Mouse (Mus musculus) urinary bladder, postnatal 10 days (tissue): ENCODE data around the gene Ercc1.

ENCODE experiments used
- DNase-seq: peaks from one replicate; pipeline ENCODE4 v3.0.0; 2022; ENCODE audit warnings: low spot score

Gene Ercc1

DNA sequence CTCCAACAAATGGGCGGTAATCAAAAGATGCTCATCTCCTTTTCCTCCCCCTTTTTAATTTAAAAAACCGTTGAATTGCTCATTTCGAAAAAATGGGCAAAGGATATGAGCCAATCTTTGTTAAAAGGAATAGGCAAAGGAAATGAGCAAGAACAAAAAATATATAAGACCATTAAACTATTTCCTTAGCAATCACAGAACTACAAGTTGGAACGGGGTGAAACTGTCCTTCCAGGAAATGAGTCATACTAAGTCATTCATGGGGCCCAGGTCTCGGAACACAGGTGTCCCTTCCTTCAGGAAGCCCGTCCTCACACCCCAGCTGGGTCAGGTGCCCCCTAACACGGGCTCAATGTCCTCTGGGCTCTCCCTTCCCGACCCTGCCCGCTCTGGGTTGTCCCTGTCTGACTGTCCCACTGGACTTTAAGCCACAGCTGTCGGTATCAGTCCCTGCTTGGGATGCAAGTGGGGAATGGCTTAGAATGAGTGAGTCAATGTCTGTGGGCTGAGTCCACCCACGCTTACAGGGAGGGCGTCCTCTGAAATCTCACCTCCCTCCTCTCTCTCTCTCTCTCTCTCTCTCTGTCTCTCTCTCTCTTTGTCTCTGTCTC, at the start of gene Ercc1:
Gene Ercc1 (plus strand): TSS at position 542 of the 611 bp plus-strand sequence.
- DNase-seq: no peak

DNA sequence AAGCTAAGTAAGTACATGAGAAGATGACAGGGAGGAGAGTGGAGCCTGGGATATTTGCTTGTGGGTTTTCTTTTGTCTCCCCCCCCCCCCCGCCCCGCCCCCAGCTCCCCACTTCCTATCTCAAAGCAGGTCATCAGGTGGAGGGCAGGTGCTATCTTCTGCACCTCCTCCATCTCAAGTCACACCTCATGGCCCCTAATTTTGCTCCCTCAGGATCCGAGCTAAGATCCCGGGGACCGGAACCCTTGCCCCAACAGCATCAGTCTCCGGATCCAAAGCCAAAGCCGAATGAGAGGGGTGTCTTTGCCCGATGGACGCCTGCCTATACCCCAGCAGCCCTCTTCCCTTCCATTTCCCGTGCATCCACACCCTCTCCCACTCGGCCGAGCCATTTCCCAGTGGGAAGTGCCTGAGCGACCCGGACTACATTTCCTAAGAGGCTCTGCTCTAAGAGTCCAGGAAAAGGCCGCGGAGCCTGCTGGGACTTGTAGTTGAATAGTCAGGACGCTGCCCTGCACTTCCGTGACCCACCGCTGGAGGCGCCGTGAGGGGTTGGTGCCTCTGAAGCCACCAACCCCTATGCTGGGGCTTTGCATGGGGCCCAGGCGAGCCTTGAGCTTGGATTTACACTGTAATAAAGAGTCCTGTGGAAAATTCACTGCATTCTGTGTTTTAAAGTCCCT, 48.9 kb upstream of the Ercc1 start:
- DNase-seq: peak; percentile 95

DNA sequence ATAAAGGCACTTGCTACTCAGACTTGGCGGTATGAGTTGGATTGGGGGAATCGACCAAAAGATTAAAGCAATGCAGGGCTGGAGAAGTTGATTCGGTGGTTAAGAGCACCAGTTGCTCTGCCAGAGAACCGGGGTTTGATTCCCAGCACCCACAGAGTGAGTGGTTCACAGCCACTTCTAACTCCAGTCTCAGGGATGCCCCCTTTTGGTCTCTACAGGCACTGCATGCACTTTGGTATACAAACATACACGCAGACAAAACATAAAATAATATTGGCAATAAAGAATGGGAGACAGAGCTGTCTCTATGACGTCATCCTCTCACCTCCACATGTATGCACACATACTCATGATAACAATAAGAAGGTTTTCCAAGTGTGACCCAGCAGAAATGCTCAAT, 47.5 kb upstream of the Ercc1 start:
- no peak for DNase-seq

DNA sequence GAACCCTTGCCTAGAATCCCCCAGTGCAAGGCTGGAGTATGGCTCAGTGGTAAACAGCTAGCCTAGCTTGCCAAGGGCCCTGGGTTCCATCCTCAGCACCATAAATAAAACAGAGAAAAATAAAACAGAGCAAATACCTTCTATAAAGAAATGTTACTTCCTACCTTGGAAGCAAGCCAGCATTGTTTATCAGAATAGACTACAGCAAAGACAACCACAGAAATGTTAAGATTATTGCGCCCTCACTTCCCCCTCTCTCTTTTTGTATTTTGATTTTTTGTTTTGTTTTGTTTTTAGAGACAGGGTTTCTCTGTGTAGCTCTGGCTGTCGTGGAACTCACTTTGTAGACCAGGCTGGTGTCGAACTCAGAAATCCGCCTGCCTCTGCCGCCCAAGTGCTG, 46.8 kb upstream of the Ercc1 start:
- no peak for DNase-seq

DNA sequence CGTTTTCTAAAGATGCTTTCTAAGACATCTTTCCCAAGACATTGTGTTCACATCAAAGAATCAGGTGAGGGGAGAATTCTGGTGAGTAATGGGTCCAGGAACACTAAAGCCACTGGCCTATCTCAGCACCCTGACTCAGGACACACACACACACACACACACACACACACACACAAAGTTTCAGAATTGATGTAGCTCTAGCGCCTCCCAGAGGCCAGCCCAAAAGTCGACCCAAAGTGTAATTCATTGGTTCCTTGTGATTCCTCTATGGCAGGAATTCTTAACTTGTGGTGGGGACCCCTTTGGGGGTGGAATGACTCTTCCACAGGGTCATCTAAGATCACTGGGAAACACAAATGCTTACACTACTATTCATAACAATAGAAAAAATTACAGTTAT, 45.4 kb upstream of the Ercc1 start:
- DNase-seq: no peak

DNA sequence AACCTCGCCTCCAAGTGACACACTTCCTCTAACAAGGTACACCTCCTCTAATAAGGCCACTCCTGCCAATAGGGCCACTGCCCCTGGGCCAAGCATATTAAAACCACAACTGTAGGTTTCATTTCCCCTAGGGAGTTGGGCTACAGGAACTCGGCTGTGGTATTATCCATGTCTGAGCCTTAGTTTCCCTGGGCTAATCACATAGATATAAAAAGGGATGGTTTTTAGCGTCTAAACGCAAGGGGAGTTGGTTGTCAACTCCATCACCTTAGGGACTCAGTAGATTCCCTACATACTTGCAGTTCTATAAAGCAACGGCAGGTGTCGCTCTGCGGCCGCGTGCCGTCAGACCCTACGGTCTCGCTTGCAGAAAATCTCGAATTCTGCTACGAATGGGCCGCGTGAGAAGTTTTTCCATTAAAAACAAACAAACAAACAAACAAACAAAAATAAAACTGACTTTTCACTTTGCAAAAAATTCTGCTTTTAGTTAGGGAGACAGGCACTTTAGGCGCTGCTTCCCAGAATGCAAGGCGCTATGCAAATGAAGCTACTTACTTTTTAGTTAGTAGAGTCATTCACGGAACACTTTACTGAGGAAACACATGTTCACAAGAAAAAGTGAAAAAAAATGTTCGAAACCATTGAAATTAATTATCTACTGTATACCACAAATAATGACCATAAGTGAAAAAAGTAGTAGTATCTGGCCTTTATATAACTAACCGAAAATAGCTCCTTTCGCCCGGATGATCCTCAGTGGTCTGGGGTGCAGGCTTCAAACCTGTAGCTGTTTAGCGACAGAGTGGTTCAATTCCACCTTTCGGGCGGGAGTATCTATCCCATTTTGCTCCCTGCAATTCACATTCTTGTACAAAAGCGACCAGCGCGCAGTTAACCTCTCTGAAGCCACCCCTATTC, 43.8 kb upstream of the Ercc1 start:
- no peak for DNase-seq

DNA sequence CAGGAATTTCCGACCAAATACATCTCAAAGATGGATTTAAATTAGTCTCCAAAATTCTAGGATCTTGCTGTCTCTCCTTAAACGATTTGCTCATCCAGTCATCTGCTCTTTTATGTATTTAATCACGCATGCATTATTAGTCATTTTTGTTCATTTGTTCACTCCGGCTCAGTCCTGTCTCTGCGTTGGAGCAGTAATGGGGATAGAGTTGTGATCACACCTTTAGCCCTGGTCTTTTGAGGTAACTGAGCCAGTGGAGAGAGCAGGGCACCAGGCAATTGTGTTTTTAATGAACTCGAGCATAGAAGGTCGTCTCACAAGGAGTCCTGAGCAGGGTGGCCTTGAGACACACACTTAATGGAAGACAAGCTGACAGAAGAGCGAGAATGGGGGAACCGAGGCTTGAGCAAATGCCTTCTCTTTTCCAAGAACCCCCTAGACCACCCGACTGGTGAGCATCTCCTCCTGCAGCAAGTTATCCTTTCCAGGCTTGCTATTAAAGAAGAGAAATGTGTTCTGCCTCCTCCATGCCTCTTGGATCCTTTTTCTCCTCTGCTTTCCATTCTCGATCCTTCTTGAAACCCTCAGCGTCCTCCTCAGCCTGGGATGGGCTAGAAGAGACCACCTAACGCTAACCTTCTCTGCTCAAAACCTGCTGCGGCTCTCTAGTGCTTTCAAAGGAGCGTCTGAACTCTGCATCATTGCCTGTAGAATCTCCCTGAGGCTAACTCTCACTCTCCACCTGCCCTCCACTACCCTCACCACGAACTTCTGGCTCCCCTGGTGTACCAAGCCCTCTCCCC, 42.9 kb upstream of the Ercc1 start:
- no peak for DNase-seq

DNA sequence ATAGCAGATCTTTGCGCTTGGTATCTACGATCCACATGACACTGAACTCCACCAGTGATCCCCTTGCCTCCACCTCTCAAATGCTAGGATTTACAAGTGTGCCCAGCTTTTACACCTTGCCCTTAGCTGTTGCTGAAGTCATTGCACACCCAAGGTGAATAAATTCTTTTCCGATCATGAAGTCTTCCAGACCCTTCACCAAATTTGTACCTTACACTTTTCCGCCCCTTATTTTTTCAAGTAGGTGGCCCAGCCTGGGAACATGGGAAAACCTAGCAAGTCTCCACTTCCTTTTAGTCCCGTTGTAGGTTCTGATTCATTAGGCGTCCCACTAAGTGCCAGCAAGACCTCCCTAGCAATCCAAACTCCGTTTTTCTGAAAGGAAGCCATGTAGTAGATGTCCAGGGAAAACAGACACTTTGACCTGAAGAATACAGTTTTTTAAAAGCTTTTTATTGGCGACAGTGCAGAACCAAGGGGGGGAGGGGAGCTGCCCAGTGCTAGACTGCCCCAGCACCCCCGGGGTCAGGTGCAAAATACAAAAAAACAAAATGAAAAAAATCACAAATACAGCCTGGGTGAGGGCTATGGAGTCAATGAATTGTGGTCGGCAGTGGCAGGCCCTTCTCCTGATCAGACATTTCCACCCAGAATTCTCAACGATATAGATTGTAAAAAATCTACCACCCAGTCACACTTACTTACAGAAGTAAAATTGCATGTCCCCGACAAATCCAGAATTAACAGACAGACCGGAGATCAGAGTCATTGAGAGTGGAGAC, 42.1 kb upstream of the Ercc1 start:
- DNase-seq: no peak

DNA sequence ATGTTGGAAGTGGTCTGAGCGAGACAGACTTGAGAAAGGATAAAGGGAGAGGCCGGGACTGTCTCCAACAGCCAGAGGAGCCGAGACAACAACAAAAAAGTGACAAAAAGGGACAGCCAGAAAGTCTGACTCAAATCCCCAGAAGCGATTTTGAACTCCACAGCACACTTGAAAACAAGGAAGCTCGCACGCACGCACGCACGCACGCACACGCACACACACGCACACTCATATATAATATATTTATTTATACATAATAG, 41.6 kb upstream of the Ercc1 start:
- DNase-seq: no peak

DNA sequence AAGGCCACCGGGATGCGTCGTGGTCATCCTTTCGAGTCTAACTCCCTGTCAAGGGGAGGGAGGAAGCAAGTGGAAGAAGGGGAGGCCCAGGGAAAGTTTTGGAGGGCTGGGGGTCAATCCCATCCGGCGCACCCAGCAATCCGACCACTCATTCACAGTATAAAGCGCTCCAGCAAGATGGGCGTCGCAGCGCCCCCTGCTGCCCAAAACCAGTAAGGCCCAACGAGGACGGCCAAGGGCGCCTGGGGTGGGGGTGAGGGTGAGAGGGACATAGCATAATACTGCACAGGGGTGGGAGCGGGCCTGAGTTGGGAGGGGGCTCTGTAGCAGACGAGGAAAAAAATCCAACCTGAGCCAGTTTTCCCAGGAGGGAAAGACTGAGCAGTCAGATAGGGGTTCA, 40.8 kb upstream of the Ercc1 start:
- no peak for DNase-seq

DNA sequence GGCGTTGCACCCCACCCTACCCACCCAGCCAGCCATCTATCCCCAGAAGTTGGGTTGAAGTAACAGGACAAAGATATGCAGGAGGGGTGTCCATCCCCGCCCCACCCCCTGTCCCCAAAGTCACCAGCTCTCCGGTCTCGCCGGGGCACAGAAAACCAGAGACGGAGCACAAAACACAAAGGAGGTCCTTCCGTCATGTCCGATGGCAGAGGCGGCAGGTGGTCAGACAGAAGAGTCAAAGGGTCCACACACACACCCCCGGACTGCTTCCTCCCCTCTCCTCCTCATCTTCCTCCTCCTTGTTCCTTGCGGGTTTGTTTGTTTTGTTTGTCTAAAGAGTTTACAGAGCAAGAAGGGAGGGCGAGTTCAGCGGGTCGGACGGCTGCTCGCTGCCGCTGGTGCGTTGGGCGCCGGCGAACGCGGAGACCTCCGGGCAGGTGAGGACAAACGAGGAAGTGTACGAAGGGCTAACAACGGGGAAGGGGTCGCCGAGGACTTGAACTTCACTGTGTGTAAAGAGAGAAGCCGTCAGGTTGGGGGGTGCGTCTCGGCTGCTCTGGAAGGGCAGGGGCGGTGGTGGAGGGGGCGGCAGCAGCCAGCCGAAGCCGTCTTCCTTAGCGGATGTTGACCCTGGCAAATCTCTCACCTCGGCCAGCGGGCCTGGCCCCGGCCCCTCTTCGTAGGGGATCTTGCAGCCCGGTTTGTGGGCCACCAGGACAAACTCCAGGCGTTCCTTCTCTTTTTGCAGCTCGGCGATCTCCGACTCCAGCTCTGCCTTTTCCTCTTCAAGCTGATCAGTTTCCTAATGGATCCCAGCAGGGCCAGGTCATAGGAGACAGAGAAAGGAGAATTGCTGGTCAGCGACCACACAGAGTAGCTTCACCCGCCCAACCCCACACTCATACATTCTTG, 39.8 kb upstream of the Ercc1 start:
- no peak for DNase-seq

DNA sequence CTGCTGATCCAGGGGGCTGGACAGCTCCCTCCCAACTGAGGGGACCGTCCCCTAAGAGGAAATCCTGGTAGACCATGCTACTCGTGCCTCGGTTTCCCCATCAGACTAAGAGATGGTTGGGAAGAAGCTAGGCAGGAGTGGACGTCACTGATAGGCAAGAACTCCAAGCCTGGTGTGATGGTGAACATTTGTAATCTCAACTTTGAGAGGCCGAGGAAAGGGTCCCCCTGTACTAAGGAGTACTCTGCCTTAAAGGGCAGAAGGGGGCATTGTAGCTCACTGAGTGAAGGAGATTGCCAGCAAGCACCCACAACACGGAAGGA, 39.2 kb upstream of the Ercc1 start:
- no peak for DNase-seq

DNA sequence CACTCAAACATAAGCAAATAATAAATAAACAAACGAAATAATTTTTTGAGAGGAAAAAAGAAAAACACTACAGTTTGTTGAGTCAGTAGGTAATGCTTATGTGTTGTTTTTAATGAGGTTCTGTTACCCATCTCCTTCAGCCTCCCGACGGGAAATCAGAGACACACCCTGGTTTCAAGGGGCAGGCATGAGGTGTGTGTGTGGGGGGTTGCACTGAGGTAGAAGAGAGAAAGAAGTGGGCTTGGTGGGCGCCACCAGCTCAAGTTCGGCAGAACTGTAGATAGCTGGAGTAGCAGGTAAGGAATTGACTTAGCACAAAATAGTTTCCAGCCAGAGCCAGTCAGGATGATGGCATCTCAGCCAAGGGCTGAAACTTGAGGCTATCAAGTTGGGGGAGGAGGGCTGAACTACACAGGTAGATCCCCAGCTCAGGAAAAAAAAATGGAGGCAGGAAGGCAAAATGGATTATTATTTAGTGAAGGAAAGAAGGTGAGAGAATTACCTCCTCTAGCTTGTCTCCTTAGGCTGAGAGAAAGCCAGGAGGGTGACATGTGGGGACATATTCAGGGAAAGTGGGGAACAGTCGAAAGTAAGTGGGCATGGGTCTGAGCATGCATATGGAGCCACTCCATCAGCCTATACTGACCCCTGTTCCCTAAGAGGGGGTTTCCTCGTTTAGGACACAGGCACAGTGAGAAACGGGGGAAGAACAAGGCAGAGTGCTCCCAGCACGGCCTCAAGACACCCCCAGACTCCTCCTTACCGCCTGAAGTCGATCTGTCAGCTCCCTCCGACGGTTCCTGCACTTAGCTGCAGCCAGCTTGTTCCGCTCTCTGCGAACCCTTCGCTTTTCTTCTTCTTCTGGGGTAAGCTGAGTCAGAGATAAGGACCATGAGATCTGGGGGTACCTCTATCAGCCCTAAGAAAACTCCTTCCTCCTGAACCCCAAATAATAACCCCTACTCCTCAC, 38.5 kb upstream of the Ercc1 start:
- no peak for DNase-seq

DNA sequence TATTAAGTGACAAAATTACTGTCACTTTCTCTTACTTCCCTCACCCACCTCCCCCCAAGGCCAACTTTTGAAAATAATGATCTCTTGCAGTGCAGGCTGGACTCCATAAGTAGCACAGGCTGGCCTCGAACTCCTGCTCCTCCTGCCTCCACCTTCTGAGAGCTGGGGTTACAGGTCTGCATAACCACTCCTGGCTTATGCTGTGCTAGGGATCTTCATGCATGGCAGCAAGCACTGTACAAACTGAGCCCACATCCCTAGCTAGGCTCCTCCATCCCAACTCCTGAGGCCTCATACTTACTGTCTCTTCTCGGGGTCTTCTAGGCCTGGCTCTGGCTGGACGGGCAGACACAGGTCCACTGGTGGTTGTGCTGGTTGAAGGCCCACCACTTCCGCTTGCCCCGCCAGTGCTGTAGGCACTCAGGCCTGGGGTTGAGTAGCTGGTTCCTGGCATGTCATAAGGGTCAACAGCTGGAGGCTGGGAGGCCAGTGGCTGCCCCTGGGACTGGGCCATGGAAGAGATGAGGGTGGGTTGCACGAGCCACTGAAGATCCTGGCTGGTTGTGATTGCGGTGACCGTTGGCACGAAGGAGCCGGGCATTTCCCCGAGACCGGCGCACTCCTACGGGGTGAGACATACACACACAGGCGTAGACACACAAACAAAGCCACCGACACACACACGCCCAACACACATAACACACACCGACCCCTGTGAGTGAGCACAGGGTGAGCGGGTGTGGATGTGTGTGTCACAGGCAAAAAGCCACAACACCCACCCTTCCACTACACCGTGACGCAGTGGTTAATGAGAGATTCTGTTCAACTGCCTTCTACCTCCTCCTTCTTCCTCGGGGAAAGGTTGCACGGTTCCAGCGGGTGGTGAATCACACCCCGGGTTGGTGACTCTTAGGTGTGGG, 37.5 kb upstream of the Ercc1 start:
- no peak for DNase-seq

DNA sequence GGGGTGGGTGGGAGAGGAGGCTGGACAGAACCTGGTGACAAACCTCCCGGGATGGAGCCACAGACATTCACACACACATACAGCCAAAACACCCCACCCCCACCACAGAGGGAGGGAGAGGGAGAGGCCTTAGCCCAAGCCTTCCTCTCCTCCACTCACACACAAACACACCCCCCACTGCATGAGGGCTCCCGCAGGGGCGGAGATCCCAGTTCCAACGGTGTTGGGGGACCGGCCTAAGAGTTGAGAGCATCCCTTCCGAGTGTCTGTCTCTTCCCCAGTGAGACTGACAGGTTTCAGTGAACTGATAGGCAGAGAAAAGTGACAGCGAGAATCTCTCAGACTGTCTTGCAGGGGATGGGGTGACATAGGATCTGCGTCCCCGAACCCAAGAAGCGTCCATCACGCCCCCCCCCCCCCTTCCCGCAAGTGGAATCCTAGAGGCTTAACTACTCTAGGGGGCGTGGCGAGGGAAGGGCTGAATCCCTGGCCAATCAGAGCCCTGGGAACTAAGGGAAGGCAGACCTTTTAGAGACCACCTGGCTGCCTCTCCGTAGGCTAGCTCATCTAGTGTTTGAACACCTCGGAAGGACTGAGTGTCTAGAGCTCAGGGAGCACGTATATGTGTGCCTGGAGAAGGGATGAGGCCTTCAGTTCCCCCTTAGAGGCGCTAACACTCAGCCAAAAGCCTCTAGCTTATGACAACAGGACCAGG, 36.7 kb upstream of the Ercc1 start:
- no peak for DNase-seq

DNA sequence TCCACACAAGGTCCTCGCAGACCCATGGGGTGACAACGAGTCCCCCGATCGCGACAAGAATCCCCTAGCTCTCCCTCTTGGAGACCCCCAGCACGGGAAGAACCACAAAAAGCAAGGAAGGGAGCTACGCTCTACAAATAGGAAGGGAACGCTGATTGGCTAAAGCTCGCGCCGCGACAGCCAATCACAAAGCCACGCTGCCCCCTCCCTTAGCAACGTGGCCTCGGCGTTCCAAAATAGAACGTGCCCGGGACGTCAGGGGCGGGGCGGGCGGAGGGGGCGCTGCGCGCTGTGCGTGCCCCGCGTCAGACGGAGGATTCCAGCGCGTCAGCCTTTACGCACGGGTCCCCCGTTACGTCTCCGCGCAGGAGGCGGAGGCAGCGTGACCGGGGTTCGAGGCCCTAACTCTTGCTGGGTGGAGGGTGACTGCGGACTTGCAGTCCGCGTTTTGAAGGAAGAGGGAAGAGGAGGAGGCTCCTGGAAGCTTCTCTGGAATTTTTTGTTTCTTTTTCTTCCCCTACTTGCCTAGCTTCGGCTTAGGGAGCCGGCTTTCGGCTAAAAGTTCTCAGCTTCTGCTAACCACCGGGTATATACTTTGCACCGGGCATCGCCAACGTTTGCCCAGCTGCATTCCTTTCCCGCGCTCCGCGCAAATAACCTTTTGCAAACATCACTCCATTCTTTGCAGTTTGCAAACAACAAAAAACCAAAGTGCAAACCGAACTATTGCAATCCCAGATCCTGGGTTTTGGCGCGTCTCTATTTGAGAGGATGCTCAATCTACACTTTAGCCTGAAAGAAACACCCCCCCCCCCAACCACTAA, 35.9 kb upstream of the Ercc1 start:
- DNase-seq: peak; percentile 86
